Mouse (Mus musculus): ENCODE measurements around the gene Ampd3. TPM values are rescaled to one million over a fixed set of nuclear protein-coding genes. Genes with fewer than 3 reads are reported as not detected.
A peak's percentile ranks its signal among the peaks of the same experiment; 100 is the strongest.

The Ampd3 gene
- polyA plus RNA-seq, 1 experiment from 2014 or later, result 13.9 TPM

- no peak for ATAC-seq
- H3K4me1 ChIP-seq (ENCODE audit: control insufficient read depth, insufficient read depth, low read length), result no peaks in the 10 kb centered on the region
- WGBS, result 94% methylated on average over 1 of the region's 1 CpGs
- peaks cover 7% of the 10 kb centered on the region; the same call in 1 of the 2 replicates for H3K36me3 ChIP-seq (ENCODE audit: control insufficient read depth, insufficient read depth, low read length)
- H3K4me3 ChIP-seq (ENCODE audit: low read depth, low read length), result no peak overlapping the region
- no peak overlapping the region for H3K4me2 ChIP-seq (ENCODE audit: low read length)
- no peak overlapping the region for H3K9ac ChIP-seq (ENCODE audit: low read depth, low read length)
- no peaks in the 10 kb centered on the region for H3K9me3 ChIP-seq (replicated peaks; ENCODE audit: control insufficient read depth, low read length, poor library complexity, severe bottlenecking)
- no peaks in the 10 kb centered on the region for H3K27me3 ChIP-seq (ENCODE audit: control insufficient read depth, insufficient read depth, low read depth, low read length)
- H3K27ac ChIP-seq (ENCODE audit: low read length), result no peak overlapping the region
Measured at GRCm38 (mm10) chr7:110833024-110833423, 65.0 kb downstream of the Ampd3 start.

DNA sequence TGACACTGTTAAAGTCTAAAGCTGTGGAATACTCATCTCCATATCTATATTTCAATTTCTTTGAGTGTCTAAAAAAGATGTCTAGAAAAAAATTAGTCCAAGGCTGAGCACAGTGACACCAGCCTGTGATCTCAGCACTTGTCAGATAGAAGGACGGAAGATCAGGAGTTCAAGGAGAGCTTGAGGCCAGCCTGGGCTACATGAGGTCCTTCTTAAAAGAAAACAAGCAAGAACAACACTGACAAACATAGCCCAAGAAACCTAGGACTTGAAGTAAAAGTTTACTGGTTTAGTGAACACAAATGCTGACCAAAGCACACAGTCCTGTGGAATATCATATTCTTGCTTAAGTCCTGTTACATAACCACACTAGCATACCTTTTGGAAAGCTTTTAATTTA, 66.0 kb downstream of the Ampd3 start:
- Histone ChIP-seq H3K36me3 (ENCODE audit: control insufficient read depth, insufficient read depth, low read length) (peaks cover 4% of the 10 kb centered on the region; the same call in 1 of the 2 replicates), H3K27ac (ENCODE audit: low read length) (no peak overlapping the region), H3K4me1 (ENCODE audit: control insufficient read depth, insufficient read depth, low read length) (no peaks in the 10 kb centered on the region), H3K4me2 (ENCODE audit: low read length) (no peak overlapping the region), H3K27me3 (ENCODE audit: control insufficient read depth, insufficient read depth, low read depth, low read length) (no peaks in the 10 kb centered on the region), H3K9ac (ENCODE audit: low read depth, low read length) (no peak overlapping the region), H3K4me3 (ENCODE audit: low read depth, low read length) (no peak overlapping the region), H3K9me3 (replicated peaks; ENCODE audit: control insufficient read depth, low read length, poor library complexity, severe bottlenecking) (no peaks in the 10 kb centered on the region)
- WGBS, result 92% methylated on average over 1 of the region's 1 CpGs
- no peak for ATAC-seq

GRCm38 (mm10) chr7:110834522-110834921, 66.5 kb downstream of the Ampd3 start:
- Histone ChIP-seq H3K9me3 (replicated peaks; ENCODE audit: control insufficient read depth, low read length, poor library complexity, severe bottlenecking) (no peaks in the 10 kb centered on the region), H3K36me3 (ENCODE audit: control insufficient read depth, insufficient read depth, low read length) (no peaks in the 10 kb centered on the region; the same call in 1 of the 2 replicates), H3K27ac (ENCODE audit: low read length) (no peak overlapping the region), H3K9ac (ENCODE audit: low read depth, low read length) (no peak overlapping the region), H3K4me2 (ENCODE audit: low read length) (no peak overlapping the region), H3K4me1 (ENCODE audit: control insufficient read depth, insufficient read depth, low read length) (no peaks in the 10 kb centered on the region), H3K27me3 (ENCODE audit: control insufficient read depth, insufficient read depth, low read depth, low read length) (no peaks in the 10 kb centered on the region), H3K4me3 (ENCODE audit: low read depth, low read length) (no peak overlapping the region)
- WGBS, result 76% methylated on average over 3 of the region's 3 CpGs
- no peak for ATAC-seq

DNA sequence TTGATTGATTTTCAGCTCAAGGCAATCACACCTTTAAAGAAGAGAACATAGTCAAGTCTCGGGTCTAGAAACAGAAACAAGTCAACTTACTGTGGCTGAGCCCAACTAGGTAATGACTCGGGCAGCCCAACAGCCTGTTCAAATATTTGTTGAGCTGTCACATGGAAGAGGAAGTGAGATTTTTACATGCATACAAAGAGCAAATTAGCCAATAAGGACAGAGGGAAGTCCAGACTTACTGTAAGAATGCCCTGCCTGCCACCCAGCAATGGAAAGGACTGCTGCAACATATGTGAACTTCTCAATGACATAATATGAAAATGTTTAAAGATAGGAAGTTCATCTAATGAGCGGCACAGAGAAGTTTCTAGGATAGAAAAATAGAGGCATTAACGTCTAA, 72.3 kb downstream of the Ampd3 start:
- no peak overlapping the region for H3K4me3 ChIP-seq (ENCODE audit: low read depth, low read length)
- WGBS, result 83% methylated on average over 4 of the region's 4 CpGs
- no peaks in the 10 kb centered on the region; the same call in 1 of the 2 replicates for H3K36me3 ChIP-seq (ENCODE audit: control insufficient read depth, insufficient read depth, low read length)

GRCm38 (mm10) chr7:110843916-110844874, 76.2 kb downstream of the Ampd3 start, which contains the start of gene Rnf141:
Gene Rnf141, minus strand, starts transcription at chr7:110844457.
- no peaks in the 10 kb centered on the region for H3K36me3 ChIP-seq (ENCODE audit: control insufficient read depth, insufficient read depth, low read length)
- peaks cover 6% of the 10 kb centered on the region for H3K4me1 ChIP-seq (ENCODE audit: control insufficient read depth, insufficient read depth, low read length)
- peak within 1 kb of the TSS; percentile 85 for H3K4me2 ChIP-seq (ENCODE audit: low read length)
- under 1% methylated on average over 41 of the region's 42 CpGs for WGBS
- ATAC-seq, result peak; percentile 96
- no peaks in the 10 kb centered on the region for H3K27me3 ChIP-seq (ENCODE audit: control insufficient read depth, insufficient read depth, low read depth, low read length)
- H3K9me3 ChIP-seq (replicated peaks; ENCODE audit: control insufficient read depth, low read length, poor library complexity, severe bottlenecking), result no peaks in the 10 kb centered on the region
- peak within 1 kb of the TSS; percentile 89 for H3K4me3 ChIP-seq (ENCODE audit: low read depth, low read length)
- peak within 1 kb of the TSS; percentile 81 for H3K9ac ChIP-seq (ENCODE audit: low read depth, low read length)
- peak within 1 kb of the TSS; percentile 86 for H3K27ac ChIP-seq (ENCODE audit: low read length)

More for the DNA sequence above, 72.3 kb downstream of the Ampd3 start:
- no peak for ATAC-seq
- Histone ChIP-seq H3K27ac (ENCODE audit: low read length) (no peak overlapping the region), H3K27me3 (ENCODE audit: control insufficient read depth, insufficient read depth, low read depth, low read length) (no peaks in the 10 kb centered on the region), H3K4me2 (ENCODE audit: low read length) (no peak overlapping the region), H3K4me1 (ENCODE audit: control insufficient read depth, insufficient read depth, low read length) (peaks cover 6% of the 10 kb centered on the region), H3K9ac (ENCODE audit: low read depth, low read length) (no peak overlapping the region), H3K9me3 (replicated peaks; ENCODE audit: control insufficient read depth, low read length, poor library complexity, severe bottlenecking) (no peaks in the 10 kb centered on the region)

DNA sequence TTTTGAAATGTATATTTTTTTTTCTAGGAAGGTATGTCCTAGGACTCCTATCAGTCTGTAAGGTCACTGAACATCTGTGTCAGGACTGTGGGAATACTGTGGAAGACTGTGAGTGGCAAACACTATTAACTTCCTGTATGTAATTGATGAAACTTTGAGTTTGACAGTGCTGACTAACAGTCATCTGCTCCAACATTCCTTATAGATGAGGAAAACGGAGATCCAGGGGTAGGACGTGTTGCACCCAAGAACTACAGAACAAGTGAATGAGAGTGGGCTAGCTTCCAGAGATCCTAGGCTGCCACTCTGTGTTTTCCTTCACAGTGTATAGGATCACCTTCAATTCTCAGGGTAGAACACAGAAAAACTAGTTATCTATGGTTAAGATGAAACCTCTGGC, 79.3 kb downstream of the Ampd3 start:
- H3K4me3 ChIP-seq (ENCODE audit: low read depth, low read length), result no peak overlapping the region
- H3K4me2 ChIP-seq (ENCODE audit: low read length), result no peak overlapping the region
- peaks cover 6% of the 10 kb centered on the region for H3K4me1 ChIP-seq (ENCODE audit: control insufficient read depth, insufficient read depth, low read length)
- H3K9ac ChIP-seq (ENCODE audit: low read depth, low read length), result no peak overlapping the region
- H3K36me3 ChIP-seq (ENCODE audit: control insufficient read depth, insufficient read depth, low read length), result no peaks in the 10 kb centered on the region
- no peak overlapping the region for H3K27ac ChIP-seq (ENCODE audit: low read length)
- no peaks in the 10 kb centered on the region for H3K27me3 ChIP-seq (ENCODE audit: control insufficient read depth, insufficient read depth, low read depth, low read length)
- 86% methylated on average over 2 of the region's 2 CpGs for WGBS
- no peak for ATAC-seq
- H3K9me3 ChIP-seq (replicated peaks; ENCODE audit: control insufficient read depth, low read length, poor library complexity, severe bottlenecking), result no peaks in the 10 kb centered on the region

GRCm38 (mm10) chr7:110848371-110848770, 80.4 kb downstream of the Ampd3 start:
- H3K4me3 ChIP-seq (ENCODE audit: low read depth, low read length), result no peak overlapping the region
- H3K4me2 ChIP-seq (ENCODE audit: low read length), result no peak overlapping the region
- no peaks in the 10 kb centered on the region for H3K36me3 ChIP-seq (ENCODE audit: control insufficient read depth, insufficient read depth, low read length)
- 81% methylated on average over 1 of the region's 1 CpGs for WGBS
- H3K27ac ChIP-seq (ENCODE audit: low read length), result no peak overlapping the region
- no peaks in the 10 kb centered on the region for H3K9me3 ChIP-seq (replicated peaks; ENCODE audit: control insufficient read depth, low read length, poor library complexity, severe bottlenecking)
- no peak overlapping the region for H3K9ac ChIP-seq (ENCODE audit: low read depth, low read length)
- H3K27me3 ChIP-seq (ENCODE audit: control insufficient read depth, insufficient read depth, low read depth, low read length), result no peaks in the 10 kb centered on the region
- H3K4me1 ChIP-seq (ENCODE audit: control insufficient read depth, insufficient read depth, low read length), result peaks cover 3% of the 10 kb centered on the region
- ATAC-seq, result no peak

DNA sequence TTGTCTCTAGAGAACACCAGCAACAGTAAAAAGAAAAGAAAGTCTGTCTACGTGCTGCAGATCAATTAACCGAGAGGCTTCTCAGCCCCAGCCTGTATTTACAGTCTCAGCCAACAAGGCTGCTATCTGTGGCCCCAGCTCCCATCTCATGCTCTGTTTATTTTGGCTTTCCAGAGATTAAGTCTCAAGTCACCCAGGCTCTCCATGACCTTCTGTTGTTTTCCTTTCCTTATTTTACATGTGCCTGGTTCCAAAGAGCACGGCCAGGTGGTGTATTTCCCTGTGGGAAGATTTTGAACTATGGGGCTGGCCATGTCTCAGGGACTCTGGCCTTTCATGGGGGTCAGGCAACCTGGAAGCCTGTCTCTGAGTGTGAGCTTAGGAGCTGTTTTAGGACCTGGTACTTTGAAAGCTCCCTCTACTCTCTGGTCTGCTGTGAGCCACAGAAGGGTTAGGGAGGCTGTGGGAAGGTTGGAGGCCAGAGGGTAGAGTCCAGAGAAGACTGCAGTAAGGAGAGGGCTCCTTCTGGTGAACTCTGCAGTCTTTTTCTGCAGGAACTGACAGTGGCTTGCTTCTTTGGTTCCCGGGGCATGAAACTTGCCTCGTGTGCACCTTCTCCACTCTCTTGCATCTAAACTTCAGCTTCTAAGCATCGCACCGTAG, 83.7 kb downstream of the Ampd3 start:
- Histone ChIP-seq H3K4me3 (ENCODE audit: low read depth, low read length) (no peak overlapping the region), H3K9me3 (replicated peaks; ENCODE audit: control insufficient read depth, low read length, poor library complexity, severe bottlenecking) (no peaks in the 10 kb centered on the region)
- WGBS, result 84% methylated on average over 7 of the region's 7 CpGs

DNA sequence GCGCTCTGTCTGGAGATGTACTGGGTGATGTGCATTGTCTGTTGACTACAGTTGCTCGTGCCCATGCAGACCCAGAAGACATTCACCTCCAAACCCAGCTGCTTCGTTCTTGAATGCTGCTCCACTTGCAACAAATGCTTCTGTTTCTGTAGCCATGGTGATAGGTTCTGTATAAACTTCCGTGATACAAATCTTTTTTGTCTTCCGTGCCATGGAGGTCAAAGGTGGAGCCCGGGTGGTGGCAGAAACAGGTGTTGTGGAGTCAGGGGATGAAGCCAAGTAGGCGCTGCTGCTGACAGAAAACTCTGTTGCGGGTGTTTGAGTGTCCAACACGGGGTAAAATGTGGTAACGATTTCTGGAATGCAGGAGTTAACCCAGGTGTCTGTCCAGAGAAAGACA, 85.6 kb downstream of the Ampd3 start:
- Histone ChIP-seq H3K4me2 (ENCODE audit: low read length) (no peak overlapping the region), H3K9ac (ENCODE audit: low read depth, low read length) (no peak overlapping the region), H3K27me3 (ENCODE audit: control insufficient read depth, insufficient read depth, low read depth, low read length) (no peaks in the 10 kb centered on the region), H3K36me3 (ENCODE audit: control insufficient read depth, insufficient read depth, low read length) (no peaks in the 10 kb centered on the region), H3K4me1 (ENCODE audit: control insufficient read depth, insufficient read depth, low read length) (no peaks in the 10 kb centered on the region), H3K9me3 (replicated peaks; ENCODE audit: control insufficient read depth, low read length, poor library complexity, severe bottlenecking) (no peaks in the 10 kb centered on the region), H3K27ac (ENCODE audit: low read length) (no peak overlapping the region), H3K4me3 (ENCODE audit: low read depth, low read length) (no peak overlapping the region)
- WGBS, result 53% methylated on average over 10 of the region's 10 CpGs
- no peak for ATAC-seq

More for the DNA sequence above, 83.7 kb downstream of the Ampd3 start:
- Histone ChIP-seq H3K36me3 (ENCODE audit: control insufficient read depth, insufficient read depth, low read length) (no peaks in the 10 kb centered on the region), H3K4me2 (ENCODE audit: low read length) (no peak overlapping the region), H3K27ac (ENCODE audit: low read length) (no peak overlapping the region), H3K4me1 (ENCODE audit: control insufficient read depth, insufficient read depth, low read length) (no peaks in the 10 kb centered on the region), H3K9ac (ENCODE audit: low read depth, low read length) (no peak overlapping the region), H3K27me3 (ENCODE audit: control insufficient read depth, insufficient read depth, low read depth, low read length) (no peaks in the 10 kb centered on the region)
- no peak for ATAC-seq
